Mouse (Mus musculus): ENCODE measurements around the gene Adarb1.

- TF ChIP-seq CTCF (IDR thresholded peaks at IDR 0.05; ENCODE audit: low read depth) (no peak), EP300 (optimal IDR thresholded peaks at IDR 0.05) (no peak)
These were observed 20.9 kb downstream of the Adarb1 start for GRCm38 (mm10) chr10:77397056-77397642.

Data from stomach, postnatal 0 days (tissue).